Mouse (Mus musculus) MEL (cell line): Measurements from ENCODE around the gene Lrrn1. TPM values are rescaled to one million over a fixed set of nuclear protein-coding genes. Genes with fewer than 3 reads are reported as not detected.

Experiments
- DNase-seq: peaks from one replicate; pipeline ENCODE4 v3.0.0; 2011; ENCODE audit warnings: low read depth, low spot score
- H3K27ac ChIP-seq: 2 replicates; pipeline ENCODE4 v1.5.1; 2012; ENCODE audit warnings: low read depth, mild to moderate bottlenecking, control low read depth, low read length, moderate library complexity; ENCODE audit not compliant: control insufficient read depth
- H3K27me3 ChIP-seq, 2 experiments: fragments of 150-350 bp in 1 of 2; sonication (generic) in 1 of 2; 2 replicates each; pipeline ENCODE4 v1.6.1; 2012; ENCODE audit warnings: low read length in 2 of 2, mild to moderate bottlenecking in 2 of 2, improper control_type of control experiment in 1 of 2, moderate library complexity in 1 of 2; ENCODE audit not compliant: insufficient read depth in 2 of 2, control insufficient read depth in 1 of 2
- H3K36me3 ChIP-seq, 2 experiments: 2 replicates each; pipeline ENCODE4 v1.6.1; 2012 to 2014; ENCODE audit warnings: low read length in 2 of 2, improper control_type of control experiment in 1 of 2, inconsistent platforms in 1 of 2, mild to moderate bottlenecking in 1 of 2; ENCODE audit not compliant: insufficient read depth in 2 of 2, control insufficient read depth in 1 of 2
- H3K4me1 ChIP-seq, 2 experiments: fragments of 150-350 bp in 1 of 2; sonication (generic) in 1 of 2; 2 replicates each; pipeline ENCODE4 v1.6.1; 2012; ENCODE audit warnings: low read length in 2 of 2, improper control_type of control experiment in 1 of 2, mild to moderate bottlenecking in 1 of 2; ENCODE audit not compliant: insufficient read depth in 2 of 2, control insufficient read depth in 1 of 2
- H3K4me3 ChIP-seq, 2 experiments: fragments of 150-350 bp in 1 of 2; sonication (generic) in 1 of 2; 2 replicates each; pipeline ENCODE4 v1.5.1; 2012; ENCODE audit warnings: low read depth in 2 of 2, low read length in 2 of 2, mild to moderate bottlenecking in 2 of 2, moderate library complexity in 2 of 2, control low read depth in 1 of 2, improper control_type of control experiment in 1 of 2; ENCODE audit not compliant: control insufficient read depth in 1 of 2, insufficient read depth in 1 of 2
- H3K79me2 ChIP-seq: 2 replicates; pipeline ENCODE4 v1.6.1; 2012; ENCODE audit warnings: mild to moderate bottlenecking, low read length, moderate library complexity; ENCODE audit not compliant: control insufficient read depth, poor library complexity, insufficient read depth
- H3K9ac ChIP-seq: 2 replicates; pipeline ENCODE4 v1.6.1; 2012; ENCODE audit warnings: low read depth, mild to moderate bottlenecking, control low read depth, low read length, moderate library complexity; ENCODE audit not compliant: control insufficient read depth, poor library complexity, severe bottlenecking
- H3K9me3 ChIP-seq: fragments of 150-350 bp; sonication (generic); replicated peaks from 2 replicates; pipeline ENCODE4 v1.6.1; 2012; ENCODE audit warnings: mild to moderate bottlenecking, low read length, improper control_type of control experiment, moderate library complexity; ENCODE audit not compliant: insufficient read depth
- BHLHE40 ChIP-seq: IDR thresholded peaks from 2 replicates; pipeline ENCODE4 v1.6.1; 2012; ENCODE audit warnings: low read depth, mild to moderate bottlenecking, inconsistent platforms, low read length, improper control_type of control experiment, borderline replicate concordance
- CHD1 ChIP-seq: IDR thresholded peaks from 2 replicates; pipeline ENCODE4 v1.6.1; 2012; ENCODE audit warnings: low read depth, mild to moderate bottlenecking, inconsistent platforms, low read length, improper control_type of control experiment
- CTCF ChIP-seq, 3 experiments: IDR thresholded peaks in 2 of 3; conservative IDR thresholded peaks in 1 of 3; 2 replicates each; pipeline ENCODE4 v1.5.1; 2011 to 2012; ENCODE audit warnings: low read length in 3 of 3, low read depth in 2 of 3, mild to moderate bottlenecking in 2 of 3, improper control_type of control experiment in 1 of 3, inconsistent platforms in 1 of 3, mixed read lengths in 1 of 3, moderate library complexity in 1 of 3; ENCODE audit not compliant: control insufficient read depth in 1 of 3, insufficient read depth in 1 of 3, poor library complexity in 1 of 3, severe bottlenecking in 1 of 3
- EP300 ChIP-seq, 2 experiments: IDR thresholded peaks; 2 replicates each; pipeline ENCODE4 v1.6.1; 2011; ENCODE audit warnings: improper control_type of control experiment in 2 of 2, low read length in 2 of 2, low read depth in 1 of 2, mild to moderate bottlenecking in 1 of 2
- GABPA ChIP-seq: IDR thresholded peaks from 2 replicates; pipeline ENCODE4 v1.6.1; 2012; ENCODE audit warnings: low read depth, mild to moderate bottlenecking, inconsistent platforms, low read length, improper control_type of control experiment, moderate library complexity
- GATA1 ChIP-seq: IDR thresholded peaks from 2 replicates; pipeline ENCODE4 v1.6.1; 2011; ENCODE audit warnings: low read depth, low read length, improper control_type of control experiment
- HCFC1 ChIP-seq: IDR thresholded peaks from 2 replicates; pipeline ENCODE4 v1.6.1; 2012; ENCODE audit warnings: low read depth, mild to moderate bottlenecking, inconsistent platforms, low read length, improper control_type of control experiment, moderate library complexity
- JUND ChIP-seq: IDR thresholded peaks from 2 replicates; pipeline ENCODE4 v1.6.1; 2011; ENCODE audit warnings: low read depth, mild to moderate bottlenecking, improper control_type of control experiment, low read length
- MAFK ChIP-seq: IDR thresholded peaks from 2 replicates; pipeline ENCODE4 v1.6.1; 2011; ENCODE audit warnings: low read depth, mild to moderate bottlenecking, low read length, improper control_type of control experiment, borderline replicate concordance
- MAZ ChIP-seq: IDR thresholded peaks from 2 replicates; pipeline ENCODE4 v1.6.1; 2012; ENCODE audit warnings: low read depth, mild to moderate bottlenecking, inconsistent platforms, low read length, improper control_type of control experiment
- MEF2A ChIP-seq: IDR thresholded peaks from 2 replicates; pipeline ENCODE4 v1.6.1; 2014; ENCODE audit warnings: low read depth, mild to moderate bottlenecking, inconsistent platforms, low read length, improper control_type of control experiment; ENCODE audit not compliant: poor library complexity, insufficient replicate concordance, severe bottlenecking; ENCODE audit errors: extremely low read depth
- MXI1 ChIP-seq: IDR thresholded peaks from 2 replicates; pipeline ENCODE4 v1.6.1; 2011; ENCODE audit warnings: mild to moderate bottlenecking, low read depth, low read length, improper control_type of control experiment
- MYB ChIP-seq: IDR thresholded peaks from 2 replicates; pipeline ENCODE4 v1.6.1; 2011; ENCODE audit warnings: mild to moderate bottlenecking, low read depth, low read length, improper control_type of control experiment
- MYC ChIP-seq: IDR thresholded peaks from 2 replicates; pipeline ENCODE4 v1.6.1; 2011; ENCODE audit warnings: low read depth, mild to moderate bottlenecking, low read length, improper control_type of control experiment, moderate library complexity
- NELFE ChIP-seq: IDR thresholded peaks from 2 replicates; pipeline ENCODE4 v1.6.1; 2011; ENCODE audit warnings: low read depth, low read length, improper control_type of control experiment
- NRF1 ChIP-seq: IDR thresholded peaks from 2 replicates; pipeline ENCODE4 v1.6.1; 2014; ENCODE audit warnings: low read depth, mild to moderate bottlenecking, inconsistent platforms, low read length, improper control_type of control experiment, moderate library complexity; ENCODE audit not compliant: poor library complexity, insufficient read depth, severe bottlenecking
- POLR2AphosphoS5 ChIP-seq: IDR thresholded peaks from 2 replicates; pipeline ENCODE4 v1.6.1; 2012; ENCODE audit warnings: low read depth, borderline replicate concordance, mild to moderate bottlenecking, inconsistent platforms, low read length, moderate library complexity, mixed read lengths
- SIN3A ChIP-seq: IDR thresholded peaks from 2 replicates; pipeline ENCODE4 v1.6.1; 2012; ENCODE audit warnings: low read length, improper control_type of control experiment, inconsistent platforms
- SMC3 ChIP-seq: IDR thresholded peaks from 2 replicates; pipeline ENCODE4 v1.6.1; 2011; ENCODE audit warnings: low read depth, low read length, improper control_type of control experiment
- TAL1 ChIP-seq: IDR thresholded peaks from 2 replicates; pipeline ENCODE4 v1.6.1; 2012; ENCODE audit warnings: mild to moderate bottlenecking, inconsistent platforms, low read length, moderate library complexity, mixed read lengths
- UBTF ChIP-seq: IDR thresholded peaks from 2 replicates; pipeline ENCODE4 v1.6.1; 2012; ENCODE audit warnings: low read depth, mild to moderate bottlenecking, inconsistent platforms, low read length, improper control_type of control experiment, moderate library complexity, borderline replicate concordance; ENCODE audit not compliant: insufficient read depth
- USF1 ChIP-seq: IDR thresholded peaks from 2 replicates; pipeline ENCODE4 v1.6.1; 2014; ENCODE audit warnings: low read depth, mild to moderate bottlenecking, inconsistent platforms, low read length, improper control_type of control experiment, moderate library complexity
- USF2 ChIP-seq, 2 experiments: IDR thresholded peaks; 2 replicates each; pipeline ENCODE4 v1.6.1; 2011 to 2012; ENCODE audit warnings: improper control_type of control experiment in 2 of 2, low read length in 2 of 2, borderline replicate concordance in 1 of 2, inconsistent platforms in 1 of 2, low read depth in 1 of 2, mild to moderate bottlenecking in 1 of 2; ENCODE audit not compliant: insufficient read depth in 1 of 2
- ZMIZ1 ChIP-seq: IDR thresholded peaks from 2 replicates; pipeline ENCODE4 v1.6.1; 2012; ENCODE audit warnings: low read depth, mild to moderate bottlenecking, inconsistent platforms, low read length, improper control_type of control experiment, moderate library complexity
- ZNF384 ChIP-seq: IDR thresholded peaks from 2 replicates; pipeline ENCODE4 v1.6.1; 2012; ENCODE audit warnings: low read depth, mild to moderate bottlenecking, inconsistent platforms, low read length, improper control_type of control experiment
- polyA plus RNA-seq, 2 experiments: library from polyadenylated mRNA; stranded (reverse) in 1 of 2; unstranded in 1 of 2; fragments of >175 nt in 1 of 2; fragments of >200 nt in 1 of 2; gene quantifications; 2 replicates each; pipeline versions ENCODE4 v1.2.1 to v1.2.4; 2012; ENCODE audit warnings: low replicate concordance in 2 of 2, low read depth in 1 of 2; ENCODE audit not compliant: insufficient read length in 2 of 2, insufficient read depth in 1 of 2, missing spikeins in 1 of 2
- total RNA-seq: library from RNA; depleted of rRNA; stranded (reverse); fragments of 300-350 nt; gene quantifications from 2 replicates; pipeline ENCODE4 v1.2.3, GENCODE M21; 2012; rRNA removed

Gene Lrrn1
- total RNA-seq (not detected in 2 replicates), polyA plus RNA-seq (not detected)

DNA sequence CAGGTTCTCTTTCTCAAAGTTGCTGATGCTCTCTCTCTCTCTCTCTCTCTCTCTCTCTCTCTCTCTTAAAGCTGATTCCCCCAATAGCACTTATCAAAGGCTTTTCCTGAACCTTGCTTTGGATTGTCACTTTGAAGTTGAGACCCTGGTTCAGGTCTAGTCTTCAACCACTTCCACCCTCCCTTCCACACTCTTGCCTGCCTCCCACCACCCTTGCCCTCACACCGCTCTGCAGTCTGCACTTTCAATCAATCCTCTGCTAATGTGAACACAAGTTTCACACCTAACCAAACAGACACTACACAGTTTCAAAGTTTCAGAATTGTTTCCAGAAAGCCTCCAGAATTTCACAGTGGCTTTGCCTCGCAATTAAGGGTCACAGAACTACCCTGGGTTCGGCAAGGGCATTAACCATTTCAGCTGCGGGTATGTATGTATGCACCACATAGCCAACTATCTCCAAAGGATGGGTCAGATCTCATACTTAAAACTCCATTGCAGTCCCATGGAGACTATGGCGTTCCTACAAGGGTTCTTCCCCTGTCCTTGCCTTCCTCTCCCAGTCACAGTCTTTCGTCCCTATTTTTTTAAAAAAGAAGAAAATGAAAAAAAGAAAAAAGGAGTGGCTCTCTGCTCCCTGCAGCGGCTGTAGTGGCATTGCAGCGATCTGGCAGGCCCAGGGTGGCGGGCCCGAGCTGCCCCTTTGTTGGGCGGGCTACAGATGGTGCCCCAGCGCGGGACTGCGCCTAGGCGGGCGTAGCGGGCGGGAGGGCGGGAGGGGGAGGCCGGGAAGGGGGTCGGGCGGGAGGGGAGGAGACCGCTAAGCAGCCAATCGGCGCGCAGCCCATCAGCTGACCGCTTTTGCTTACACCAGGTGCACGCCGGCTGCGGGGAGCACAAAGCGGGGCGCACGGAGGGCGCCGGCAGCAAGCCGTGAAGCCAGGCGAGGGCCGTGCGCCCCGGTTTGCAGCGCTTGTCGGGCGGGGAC is at the start of gene Lrrn1:
TSS of gene Lrrn1 (plus strand) at position 892 of the 988 bp plus-strand sequence.
- H3K4me1 ChIP-seq: no peaks in the 10 kb centered on the region
- TF ChIP-seq TAL1 (no peak), MYC (no peak), MAFK (no peak), BHLHE40 (no peak), JUND (no peak), ZMIZ1 (no peak), MYB (no peak), CHD1 (no peak), SMC3 (no peak), HCFC1 (no peak), USF2 (IDR thresholded peaks at IDR 0.05; ENCODE audit: borderline replicate concordance in 1 of 2, insufficient read depth in 1 of 2, low read depth in 1 of 2, low read length in 2 of 2) (no peak), SIN3A (no peak), EP300 (IDR thresholded peaks at IDR 0.05; ENCODE audit: low read depth in 1 of 2, low read length in 2 of 2) (no peak), POLR2AphosphoS5 (no peak), CTCF (IDR thresholded peaks at IDR 0.05 in 2 of 3, conservative IDR thresholded peaks at IDR 0.05 in 1 of 3; ENCODE audit: control insufficient read depth in 1 of 3, insufficient read depth in 1 of 3, low read depth in 2 of 3, low read length in 3 of 3, poor library complexity in 1 of 3, severe bottlenecking in 1 of 3) (no peak), MXI1 (no peak), USF1 (no peak), ZNF384 (no peak)
- H3K9ac ChIP-seq: no peak within 1 kb of the TSS

GRCm38 (mm10) chr6:107494491-107494890 is 35.1 kb upstream of the Lrrn1 start:
- H3K27ac ChIP-seq: no peak overlapping the region
- no peaks in the 10 kb centered on the region for H3K9me3 ChIP-seq
- TF ChIP-seq MYB: no peak
- no peak for TF ChIP-seq UBTF
- no peak for TF ChIP-seq JUND
- no peak for TF ChIP-seq EP300 (IDR thresholded peaks at IDR 0.05; ENCODE audit: low read depth in 1 of 2, low read length in 2 of 2)
- TF ChIP-seq GABPA: no peak
- no peak for TF ChIP-seq ZNF384
- no peak for TF ChIP-seq SIN3A
- no peak for TF ChIP-seq NRF1
- no peak for TF ChIP-seq MAZ
- no peak for TF ChIP-seq GATA1
- TF ChIP-seq USF2 (IDR thresholded peaks at IDR 0.05; ENCODE audit: borderline replicate concordance in 1 of 2, insufficient read depth in 1 of 2, low read depth in 1 of 2, low read length in 2 of 2): no peak
- no peak for TF ChIP-seq MEF2A
- TF ChIP-seq NELFE: no peak
- TF ChIP-seq USF1: no peak
- TF ChIP-seq, all 39 proteins: peak for 0
- no peak overlapping the region for H3K9ac ChIP-seq
- H3K27me3 ChIP-seq: no peaks in the 10 kb centered on the region
- H3K4me1 ChIP-seq: no peaks in the 10 kb centered on the region
- no peak overlapping the region for H3K4me3 ChIP-seq
- no peaks in the 10 kb centered on the region for H3K36me3 ChIP-seq
- no peaks in the 10 kb centered on the region for H3K79me2 ChIP-seq
- no peak for DNase-seq

More for the DNA sequence above, at the start of gene Lrrn1:
- Histone ChIP-seq H3K27me3 (no peaks in the 10 kb centered on the region), H3K27ac (no peak within 1 kb of the TSS), H3K9me3 (no peaks in the 10 kb centered on the region), H3K79me2 (no peaks in the 10 kb centered on the region), H3K36me3 (no peaks in the 10 kb centered on the region), H3K4me3 (no peak within 1 kb of the TSS)
- DNase-seq: no peak
